Mouse (Mus musculus) thymus, postnatal 10 days (tissue): Measurements from ENCODE around the gene Clrn3.
A peak's percentile ranks its signal among the peaks of the same experiment; 100 is the strongest.
"Not testable (repeated sequence)": the region's sequence is repeated elsewhere in the genome, so short reads cannot be mapped to it uniquely, and the experiment has no call there.

Experiments
- DNase-seq, 2 experiments: peaks; one replicate each; pipeline ENCODE4 v3.0.0; 2021; ENCODE audit warnings: low spot score in 2 of 2

The Clrn3 gene

GRCm38 (mm10) chr7:135528515-135528914 lies at the start of gene Clrn3:
Clrn3 (minus strand) TSS chr7:135528654.
- no peak for DNase-seq

GRCm38 (mm10) chr7:135576329-135576728 lies 47.9 kb upstream of the Clrn3 start:
- DNase-seq = no peak

- DNase-seq = not testable (repeated sequence)
Measured at GRCm38 (mm10) chr7:135575319-135576069, 47.0 kb upstream of the Clrn3 start.

- DNase-seq = no peak
Measured at GRCm38 (mm10) chr7:135571951-135572559, 43.6 kb upstream of the Clrn3 start.

DNA sequence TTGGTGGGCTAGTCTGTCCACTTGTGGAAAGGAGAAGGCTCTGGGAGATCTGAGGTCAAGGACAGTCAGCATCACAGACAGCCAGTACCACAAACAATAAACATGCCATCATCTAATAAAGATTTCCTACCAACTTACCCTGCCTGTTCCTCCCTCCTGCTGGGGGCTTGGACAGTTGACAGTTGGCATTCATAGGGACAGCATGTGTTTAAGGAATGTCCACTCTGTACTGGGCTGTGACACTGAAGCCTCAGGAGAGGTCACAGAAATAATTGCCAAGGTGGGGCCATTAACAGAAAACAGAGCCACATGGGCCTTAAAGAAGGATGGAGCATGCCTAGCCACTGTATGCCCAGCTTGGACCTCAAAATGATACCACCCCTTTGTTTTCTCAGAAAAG lies 42.9 kb upstream of the Clrn3 start:
- no peak for DNase-seq

- DNase-seq = no peak
Measured at GRCm38 (mm10) chr7:135568550-135568949, 40.1 kb upstream of the Clrn3 start.

- DNase-seq = no peak
Measured at GRCm38 (mm10) chr7:135567582-135567981, 39.1 kb upstream of the Clrn3 start.

DNA sequence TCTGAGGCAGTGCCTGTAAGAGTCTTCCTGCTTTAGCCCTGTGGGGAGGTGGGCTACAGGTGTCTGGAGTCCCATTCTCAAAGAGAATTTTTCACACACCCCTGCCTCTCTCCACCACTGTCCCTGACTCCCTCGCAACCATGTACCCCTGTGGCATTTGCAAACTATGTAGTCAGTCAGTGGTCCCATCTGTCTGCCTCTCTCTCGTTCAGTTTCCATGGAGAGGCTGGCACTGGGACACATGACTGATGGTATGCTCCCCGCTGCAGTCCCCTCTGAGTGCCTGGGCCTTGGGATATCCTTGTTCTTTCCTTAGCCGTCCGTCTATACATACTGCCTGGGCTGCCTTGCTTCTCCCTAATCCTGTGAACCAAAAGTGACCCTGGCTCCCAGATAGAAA lies 37.6 kb upstream of the Clrn3 start:
- DNase-seq = no peak

DNA sequence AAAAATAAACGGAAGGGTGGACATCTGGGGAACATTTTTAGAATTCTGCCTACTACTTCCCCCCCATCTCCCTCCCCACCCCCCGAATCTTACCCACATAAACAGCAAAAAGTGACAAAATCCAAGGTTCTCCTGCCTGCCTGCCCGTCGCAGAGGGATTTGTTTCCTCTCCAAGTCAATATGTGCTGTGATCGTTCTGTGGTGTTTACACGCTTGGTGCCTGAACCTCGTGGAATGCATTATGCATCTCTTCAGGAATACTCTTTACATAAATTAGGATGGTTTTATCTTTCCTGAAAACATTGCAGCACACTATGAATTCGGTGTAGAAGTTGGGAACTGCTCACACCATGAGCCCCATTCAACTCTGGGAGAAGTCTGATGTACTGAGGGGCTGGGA lies 35.6 kb upstream of the Clrn3 start:
- DNase-seq = no peak

DNA sequence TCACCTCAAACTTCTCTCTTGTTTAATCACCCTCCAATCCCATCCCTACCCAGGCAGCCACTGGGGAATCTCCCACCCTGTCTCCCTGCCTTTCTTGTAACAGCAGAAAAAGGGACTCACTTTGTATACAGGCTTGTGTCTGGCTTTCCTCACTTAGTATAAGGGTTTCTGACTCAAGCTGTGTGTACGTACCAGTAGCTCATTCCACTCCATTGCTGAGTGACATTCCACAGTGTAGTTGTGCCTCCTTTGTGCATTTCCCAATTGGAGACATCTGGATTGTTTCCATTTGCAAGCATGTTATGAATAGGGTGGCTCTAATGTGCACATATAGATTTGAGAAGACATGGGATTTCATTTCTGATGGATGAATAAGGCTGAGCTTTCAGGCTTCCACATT lies 31.8 kb upstream of the Clrn3 start:
- DNase-seq = no peak

DNA sequence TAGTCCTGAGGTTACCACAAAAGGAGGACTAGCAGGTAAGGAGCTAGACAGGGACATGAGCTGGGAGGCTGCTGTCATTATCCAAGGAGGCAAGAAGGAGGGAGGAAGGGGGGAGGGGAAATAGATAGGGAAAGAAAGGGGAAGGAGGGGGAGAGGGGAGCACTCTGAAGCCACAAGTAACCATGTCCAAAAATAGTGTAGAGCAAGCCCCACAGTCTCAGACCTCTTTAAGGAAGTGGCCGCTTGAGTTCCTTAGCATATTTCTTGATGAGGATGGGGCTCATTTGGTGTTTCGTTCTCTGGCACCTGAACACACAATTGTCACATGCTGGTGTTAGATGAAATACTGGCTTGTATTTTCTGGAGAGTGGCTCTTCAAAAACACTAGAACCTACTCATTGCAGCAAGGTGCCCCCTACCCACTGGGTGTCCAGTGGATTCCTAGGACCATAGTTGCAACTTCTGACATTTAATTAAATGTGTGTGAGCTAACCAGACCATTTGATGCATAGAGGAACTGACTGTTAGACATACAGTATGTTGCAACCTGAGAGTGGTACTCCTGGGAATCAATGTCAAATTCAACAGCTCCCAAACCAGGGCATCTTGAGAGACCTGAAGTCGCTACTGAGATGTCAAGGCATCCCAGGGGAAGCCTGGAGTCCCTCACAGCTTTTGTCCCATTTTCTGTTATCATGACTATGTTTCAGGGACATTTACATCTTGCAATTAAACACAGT lies 28.4 kb upstream of the Clrn3 start:
- DNase-seq = no peak

DNA sequence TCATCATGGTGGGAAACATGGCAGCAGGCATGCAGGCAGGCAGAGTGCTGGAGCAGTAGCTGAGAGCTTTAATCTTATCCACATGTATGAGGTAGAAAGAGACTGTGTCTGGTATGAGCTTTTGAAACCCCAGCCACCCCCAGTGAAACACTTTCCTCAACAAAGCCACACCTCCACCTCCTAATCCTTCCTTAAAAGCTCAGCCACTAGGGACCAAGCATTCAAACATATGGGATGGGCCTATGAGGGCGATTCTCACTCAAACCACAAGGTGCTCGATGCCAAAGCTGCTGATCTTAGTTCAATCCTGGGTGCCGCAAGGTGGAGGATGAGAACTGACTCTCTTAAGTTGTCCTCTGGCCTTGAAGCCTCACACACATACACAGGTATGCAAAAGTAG lies 25.1 kb upstream of the Clrn3 start:
- no peak for DNase-seq

GRCm38 (mm10) chr7:135551547-135551946 lies 23.1 kb upstream of the Clrn3 start:
- no peak for DNase-seq

DNA sequence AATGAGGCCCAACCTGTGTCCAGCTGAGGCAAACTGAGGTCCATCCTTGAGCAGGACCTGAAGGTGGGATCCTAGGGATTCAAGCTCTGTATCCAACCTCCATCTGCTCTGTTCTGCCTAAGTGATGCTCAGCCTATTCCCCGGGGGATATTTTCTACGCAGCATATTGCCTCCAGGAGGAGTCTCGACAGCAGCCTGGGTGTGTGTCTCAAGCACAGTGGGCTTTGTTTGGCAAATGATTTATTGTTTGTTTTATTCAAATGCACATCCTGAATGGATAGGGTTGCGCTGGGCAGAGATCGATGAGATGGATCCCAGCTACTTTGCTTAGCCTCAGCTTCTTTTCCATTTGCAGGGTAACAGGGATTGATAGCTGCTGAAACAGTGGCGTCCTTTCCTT lies 20.0 kb upstream of the Clrn3 start:
- no peak for DNase-seq

- DNase-seq = peak; percentile 25 to 39
Measured at GRCm38 (mm10) chr7:135546530-135546929, 18.1 kb upstream of the Clrn3 start.

- DNase-seq = no peak
Measured at GRCm38 (mm10) chr7:135545957-135546356, 17.5 kb upstream of the Clrn3 start.

GRCm38 (mm10) chr7:135544321-135544720 lies 15.9 kb upstream of the Clrn3 start:
- no peak for DNase-seq

GRCm38 (mm10) chr7:135543033-135543432 lies 14.6 kb upstream of the Clrn3 start:
- DNase-seq = no peak

DNA sequence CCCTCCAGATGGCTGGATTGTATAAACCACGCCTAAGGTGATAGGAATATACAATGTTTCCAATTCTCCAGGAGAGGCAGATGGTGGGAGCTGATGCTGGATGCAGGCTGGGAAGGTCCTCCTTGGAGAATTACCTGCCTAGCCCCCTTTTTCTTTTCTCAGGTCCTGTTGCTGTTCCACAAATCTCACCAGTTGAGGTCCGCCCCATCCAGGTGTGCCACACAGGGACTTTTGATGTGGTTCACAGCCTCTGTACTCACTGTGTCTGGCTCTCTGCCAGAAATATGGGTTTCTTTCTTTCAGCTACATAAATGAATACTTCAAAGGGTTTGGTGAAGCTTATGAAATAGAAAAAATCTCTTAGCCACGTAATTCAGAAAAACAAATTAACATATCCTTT lies 13.8 kb upstream of the Clrn3 start:
- DNase-seq = peak; percentile 70 to 82

DNA sequence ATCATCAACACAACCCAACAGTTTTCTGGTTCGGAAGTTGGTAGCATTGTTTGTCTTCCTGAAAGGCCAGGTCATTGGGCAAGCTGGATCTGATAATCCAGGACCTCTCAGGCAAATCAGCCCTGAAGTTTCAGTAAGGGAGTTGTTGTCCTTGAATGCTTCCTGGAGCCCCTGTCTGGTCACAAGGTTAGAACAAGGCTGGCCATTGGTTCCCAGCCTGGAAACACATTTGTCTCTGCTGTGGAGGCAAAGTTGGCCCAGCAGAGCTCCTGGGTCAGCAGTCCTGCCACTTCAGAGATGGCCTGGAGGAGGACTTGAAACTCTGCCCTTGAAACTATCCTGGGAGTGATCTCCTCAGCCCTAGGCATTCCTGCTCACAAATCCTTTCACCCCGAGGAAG lies 11.0 kb upstream of the Clrn3 start:
- no peak for DNase-seq

DNA sequence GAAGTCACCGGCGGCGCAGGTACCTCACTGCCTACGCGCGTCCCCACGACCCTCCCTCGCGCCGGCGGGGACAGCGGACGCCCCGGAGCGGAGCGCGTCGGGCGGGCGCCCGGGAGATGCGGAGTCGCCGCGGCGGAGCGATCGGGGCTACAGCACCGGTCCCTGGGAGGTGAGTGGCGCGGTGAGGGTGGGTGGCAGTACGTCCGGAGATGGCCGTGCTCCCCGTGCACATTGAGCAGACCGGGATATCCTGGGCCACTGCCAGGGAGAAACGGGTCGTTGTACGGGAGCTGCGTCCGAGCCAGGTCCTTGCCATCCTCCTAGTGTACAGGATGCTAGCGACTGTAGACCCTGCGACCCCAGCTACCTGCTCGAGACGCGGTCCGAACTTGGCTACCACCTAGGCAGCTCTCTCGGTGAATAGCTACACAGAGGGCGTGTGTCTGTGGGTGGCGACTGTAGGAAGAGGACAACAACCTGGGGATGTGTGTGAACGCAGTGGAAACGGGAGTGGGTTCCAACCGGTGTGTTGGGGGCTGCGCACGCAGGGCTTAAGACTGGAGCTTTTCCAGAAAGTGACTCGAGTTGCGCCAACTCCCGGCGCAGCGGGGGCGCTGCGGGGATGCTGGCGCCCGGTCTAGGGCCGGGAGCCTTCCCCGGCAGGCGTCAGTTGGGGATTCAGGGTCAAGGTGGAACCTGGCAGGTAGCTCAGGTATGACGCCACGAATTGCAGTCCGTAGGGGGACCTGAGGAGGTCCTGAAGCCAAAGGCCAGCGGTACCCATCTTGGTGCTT lies 9.7 kb upstream of the Clrn3 start:
- DNase-seq = no peak

GRCm38 (mm10) chr7:135537341-135537901 lies 9.0 kb upstream of the Clrn3 start, which contains the start of gene Ptpre:
Ptpre (plus strand) TSS chr7:135537481.
- peak; percentile 25 to 73 for DNase-seq
